Mouse (Mus musculus) embryonic facial prominence, embryonic 14.5 days (tissue): ENCODE data around the gene Gm5475. TPM values are rescaled to one million over a fixed set of nuclear protein-coding genes. Genes with fewer than 3 reads are reported as not detected.

ENCODE experiments used
- ATAC-seq: fragments of 200-750 bp; cut with Nextera tagmentation; 2 replicates; pipeline ENCODE4 v1.8.0; 2017; ENCODE audit warnings: low read depth, moderate number of reproducible peaks, moderate TSS enrichment
- DNase-seq: peaks from one replicate; pipeline ENCODE4 v3.0.0-alpha.2; 2015; ENCODE audit warnings: low spot score
- H3K27ac ChIP-seq: fragments of 300-500 bp; sonication (generic); replicated peaks from 2 replicates; pipeline ENCODE4 v1.5.1; 2014; ENCODE audit warnings: low read depth, mild to moderate bottlenecking, low read length, moderate library complexity
- H3K27me3 ChIP-seq: fragments of 300-500 bp; sonication (generic); replicated peaks from 2 replicates; pipeline ENCODE4 v1.6.1; 2014; ENCODE audit warnings: low read length; ENCODE audit not compliant: control insufficient read depth, insufficient read depth
- H3K36me3 ChIP-seq: fragments of 300-500 bp; sonication (generic); 2 replicates; pipeline ENCODE4 v1.6.1; 2014; ENCODE audit warnings: low read length, mixed read lengths; ENCODE audit not compliant: control insufficient read depth, insufficient read depth
- H3K4me1 ChIP-seq: fragments of 300-500 bp; sonication (generic); 2 replicates; pipeline ENCODE4 v1.6.1; 2014; ENCODE audit warnings: antibody characterized with exemption, low read length; ENCODE audit not compliant: control insufficient read depth, insufficient read depth
- H3K4me2 ChIP-seq: fragments of 300-500 bp; sonication (generic); 2 replicates; pipeline ENCODE4 v1.6.1; 2014; ENCODE audit warnings: low read depth, mild to moderate bottlenecking, low read length, moderate library complexity, mixed read lengths
- H3K4me3 ChIP-seq: fragments of 300-500 bp; sonication (generic); 2 replicates; pipeline ENCODE4 v1.5.1; 2014; ENCODE audit warnings: low read depth, mild to moderate bottlenecking, low read length
- H3K9ac ChIP-seq: fragments of 300-500 bp; sonication (generic); 2 replicates; pipeline ENCODE4 v1.6.1; 2014; ENCODE audit warnings: low read depth, mild to moderate bottlenecking, low read length, moderate library complexity, mixed read lengths
- H3K9me3 ChIP-seq: fragments of 300-500 bp; sonication (generic); 2 replicates; pipeline ENCODE4 v1.6.1; 2016; ENCODE audit warnings: low read length; ENCODE audit not compliant: control insufficient read depth
- WGBS: fragments of 180-500 bp; shearing (Covaris S2); extraction: QIAGEN DNeasy Blood & Tissue Kit; methylation state at CpG from one replicate; pipeline ENCODE4 v1.1.7; 2014; 5-methylcytosine and 5-hydroxymethylcytosine counted together
- polyA plus RNA-seq: library from polyadenylated mRNA; unstranded; fragments of >200 nt; fragmentation: Nextera tagmentation; extraction: Ambion mirVana; gene quantifications from 2 replicates; pipeline ENCODE4 v1.2.1, GENCODE M21; 2014

Gene Gm5475
- polyA plus RNA-seq, 1 experiment from 2014 or later: not detected

DNA sequence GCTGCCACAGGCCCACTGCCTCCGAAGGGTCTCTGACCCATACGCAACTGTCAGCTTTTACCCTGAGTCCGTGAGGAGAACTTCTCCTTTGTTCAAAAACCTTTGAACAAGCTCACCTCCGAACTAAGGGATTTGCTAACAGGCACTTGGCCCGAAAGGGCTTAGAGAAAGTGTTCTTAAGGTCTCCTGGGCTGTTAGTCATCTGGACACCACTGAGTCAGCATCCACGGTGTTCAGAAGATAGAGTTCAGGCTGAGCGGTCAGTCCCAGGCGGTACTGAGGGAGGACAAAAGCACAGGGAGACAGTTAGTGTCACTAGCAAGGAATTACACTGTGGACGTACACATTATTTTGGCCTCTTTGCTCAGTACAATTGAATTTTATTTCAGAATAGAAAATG is 33.1 kb upstream of the Gm5475 start:
- Histone ChIP-seq H3K9me3 (no peaks in the 10 kb centered on the region), H3K4me3 (no peak overlapping the region), H3K4me1 (0 out of 2 replicates have a peak, but pooled peaks cover 3% of the 10 kb centered on the region), H3K9ac (no peak overlapping the region), H3K27ac (no peak overlapping the region), H3K27me3 (no peaks in the 10 kb centered on the region), H3K36me3 (peaks cover 14% of the 10 kb centered on the region), H3K4me2 (no peak overlapping the region)
- WGBS: 63% methylated on average over 9 of the region's 9 CpGs
- no peak for ATAC-seq
- no peak for DNase-seq

DNA sequence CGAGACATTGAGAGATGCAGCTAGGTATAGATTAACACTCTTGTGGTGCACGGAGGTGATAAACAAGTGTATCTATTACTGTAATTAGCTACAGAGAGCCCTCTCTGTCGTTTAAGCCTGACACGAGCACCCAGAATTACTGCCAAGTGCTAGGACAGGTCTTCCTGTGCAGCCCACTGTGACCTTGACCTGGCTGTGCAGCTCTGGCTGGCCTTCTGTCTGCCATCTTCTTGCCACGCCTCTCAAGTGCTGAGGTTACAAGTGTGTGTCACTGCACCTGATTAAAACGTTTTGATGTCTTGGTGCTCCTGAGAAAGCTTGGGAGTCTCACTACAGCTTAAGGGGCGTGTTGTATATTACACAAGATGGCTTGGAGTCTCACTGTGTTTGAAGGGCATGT is 30.9 kb upstream of the Gm5475 start:
- no peak for ATAC-seq
- no peak overlapping the region for H3K27ac ChIP-seq
- 73% methylated on average over 7 of the region's 7 CpGs for WGBS
- H3K4me2 ChIP-seq: no peak overlapping the region
- no peaks in the 10 kb centered on the region for H3K9me3 ChIP-seq
- H3K36me3 ChIP-seq: peaks cover 35% of the 10 kb centered on the region
- H3K4me1 ChIP-seq: 0 out of 2 replicates have a peak, but pooled peaks cover 3% of the 10 kb centered on the region
- no peak overlapping the region for H3K9ac ChIP-seq
- H3K27me3 ChIP-seq: no peaks in the 10 kb centered on the region
- H3K4me3 ChIP-seq: no peak overlapping the region
- no peak for DNase-seq

DNA sequence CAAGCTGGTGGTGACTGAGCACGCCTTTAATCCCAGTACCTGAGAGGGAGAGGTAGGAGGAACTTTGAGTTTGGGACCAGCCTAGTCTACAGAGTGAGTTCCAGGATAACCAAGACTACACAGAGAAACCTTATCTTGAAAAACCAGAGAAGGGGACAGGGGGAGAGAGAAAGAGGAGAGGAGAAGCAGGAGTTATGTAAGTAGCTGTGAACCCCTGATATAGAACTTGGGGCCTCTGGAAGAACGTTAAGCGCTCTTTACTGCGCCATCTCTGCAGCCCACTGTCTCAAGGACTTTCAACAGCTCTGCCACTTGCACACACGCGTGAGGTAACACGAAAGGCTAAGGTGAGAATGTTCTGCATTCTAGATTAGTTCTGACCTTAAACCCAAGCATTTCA is 30.3 kb upstream of the Gm5475 start:
- no peak overlapping the region for H3K27ac ChIP-seq
- 0 out of 2 replicates have a peak, but pooled peaks cover 3% of the 10 kb centered on the region for H3K4me1 ChIP-seq
- H3K9me3 ChIP-seq: no peaks in the 10 kb centered on the region
- no peak; the same call in 1 of the 2 replicates for ATAC-seq
- no peaks in the 10 kb centered on the region for H3K27me3 ChIP-seq
- DNase-seq: no peak
- H3K9ac ChIP-seq: no peak overlapping the region
- 92% methylated on average over 7 of the region's 7 CpGs for WGBS
- H3K36me3 ChIP-seq: peaks cover 40% of the 10 kb centered on the region
- H3K4me3 ChIP-seq: no peak overlapping the region
- H3K4me2 ChIP-seq: no peak overlapping the region

DNA sequence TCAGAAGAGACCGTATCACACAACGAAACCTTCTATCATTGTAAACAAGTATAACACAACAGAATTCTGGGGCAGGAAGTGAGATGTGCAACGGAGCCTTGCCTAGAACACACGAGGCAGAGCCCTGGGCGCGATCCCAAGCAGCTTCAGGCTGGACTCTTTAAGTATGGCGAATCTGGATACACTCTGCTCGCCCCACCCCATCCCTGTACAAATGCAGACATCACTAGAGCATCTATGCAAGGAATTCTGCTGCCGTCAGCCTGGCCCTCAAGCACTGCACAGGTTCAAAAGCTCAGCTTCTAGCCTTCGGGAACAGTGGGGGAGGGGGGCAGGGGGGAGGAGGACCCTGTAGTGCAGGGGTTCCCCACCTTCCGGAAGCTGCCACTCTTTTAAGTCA is 28.9 kb upstream of the Gm5475 start:
- ATAC-seq (no peak), DNase-seq (no peak)
- Histone ChIP-seq H3K27ac (no peak overlapping the region), H3K4me2 (no peak overlapping the region), H3K4me3 (no peak overlapping the region), H3K9me3 (no peaks in the 10 kb centered on the region), H3K9ac (no peak overlapping the region), H3K27me3 (no peaks in the 10 kb centered on the region), H3K36me3 (peaks cover 55% of the 10 kb centered on the region), H3K4me1 (0 out of 2 replicates have a peak, but pooled peaks cover 3% of the 10 kb centered on the region)
- WGBS: 88% methylated on average over 11 of the region's 11 CpGs

DNA sequence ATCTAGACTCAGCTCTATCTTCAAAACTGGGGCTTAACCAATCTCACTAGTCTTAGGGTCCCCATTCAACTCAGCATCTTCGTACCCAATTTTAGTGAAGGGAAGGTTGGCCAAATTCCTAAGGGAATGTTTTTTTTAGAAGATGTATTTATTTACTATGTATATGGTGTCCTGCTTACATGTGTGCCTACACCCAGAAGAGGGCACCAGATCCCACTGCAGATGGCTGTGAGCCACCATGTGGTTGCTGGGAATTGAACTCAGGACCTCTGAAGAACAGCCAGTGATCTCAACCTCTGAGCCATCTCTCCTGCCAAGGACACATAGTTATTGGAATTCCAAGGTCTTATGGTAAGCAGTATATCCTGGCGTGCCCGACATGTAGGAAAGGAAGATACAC is 26.4 kb upstream of the Gm5475 start:
- Histone ChIP-seq H3K4me1 (no peaks in the 10 kb centered on the region), H3K4me3 (no peak overlapping the region), H3K4me2 (no peak overlapping the region), H3K9me3 (no peaks in the 10 kb centered on the region), H3K36me3 (peaks cover 80% of the 10 kb centered on the region), H3K27ac (no peak overlapping the region), H3K27me3 (no peaks in the 10 kb centered on the region), H3K9ac (no peak overlapping the region)
- DNase-seq: no peak
- WGBS: 97% methylated on average over 3 of the region's 3 CpGs
- no peak for ATAC-seq

GRCm38 (mm10) chr15:100400592-100401250 is 21.2 kb upstream of the Gm5475 start:
- no peaks in the 10 kb centered on the region for H3K9me3 ChIP-seq
- H3K4me2 ChIP-seq: no peak overlapping the region
- no peak overlapping the region for H3K9ac ChIP-seq
- H3K27me3 ChIP-seq: no peaks in the 10 kb centered on the region
- ATAC-seq: no peak
- H3K36me3 ChIP-seq: peaks cover 99% of the 10 kb centered on the region
- H3K4me1 ChIP-seq: no peaks in the 10 kb centered on the region
- no peak overlapping the region for H3K4me3 ChIP-seq
- no peak overlapping the region for H3K27ac ChIP-seq
- WGBS: 91% methylated on average over 16 of the region's 16 CpGs
- no peak for DNase-seq

GRCm38 (mm10) chr15:100401811-100402210 is 20.1 kb upstream of the Gm5475 start:
- no peak for ATAC-seq
- no peaks in the 10 kb centered on the region for H3K27me3 ChIP-seq
- peaks cover 99% of the 10 kb centered on the region for H3K36me3 ChIP-seq
- 86% methylated on average over 4 of the region's 4 CpGs for WGBS
- H3K9ac ChIP-seq: no peak overlapping the region
- no peaks in the 10 kb centered on the region for H3K4me1 ChIP-seq
- no peak overlapping the region for H3K4me3 ChIP-seq
- DNase-seq: no peak
- no peak overlapping the region for H3K4me2 ChIP-seq
- H3K27ac ChIP-seq: no peak overlapping the region
- H3K9me3 ChIP-seq: no peaks in the 10 kb centered on the region

DNA sequence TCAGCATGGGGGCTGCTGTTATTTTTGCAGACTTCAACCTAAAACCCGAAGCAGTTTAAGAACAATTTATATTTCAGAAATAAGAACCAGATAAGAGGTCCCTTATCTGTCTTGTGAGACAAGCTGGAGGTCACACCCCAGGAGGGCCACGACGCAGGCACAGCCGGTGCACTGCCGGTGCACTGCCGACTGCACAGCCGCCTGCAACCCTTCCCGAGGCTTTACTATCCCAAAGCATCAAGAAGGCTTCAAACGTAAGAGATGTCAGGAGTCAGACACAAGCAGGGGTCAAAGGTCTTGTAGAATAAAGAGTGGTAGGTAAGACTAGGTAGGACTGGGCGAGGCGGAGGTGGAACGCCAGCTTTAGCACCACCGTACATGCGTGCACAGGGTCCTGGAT is 19.6 kb upstream of the Gm5475 start:
- no peaks in the 10 kb centered on the region for H3K9me3 ChIP-seq
- ATAC-seq (no peak), DNase-seq (no peak)
- WGBS: 88% methylated on average over 14 of the region's 14 CpGs
- H3K9ac ChIP-seq: no peak overlapping the region
- H3K4me1 ChIP-seq: no peaks in the 10 kb centered on the region
- peaks cover 99% of the 10 kb centered on the region for H3K36me3 ChIP-seq
- H3K27ac ChIP-seq: no peak overlapping the region
- H3K4me2 ChIP-seq: no peak overlapping the region
- H3K27me3 ChIP-seq: no peaks in the 10 kb centered on the region
- no peak overlapping the region for H3K4me3 ChIP-seq

DNA sequence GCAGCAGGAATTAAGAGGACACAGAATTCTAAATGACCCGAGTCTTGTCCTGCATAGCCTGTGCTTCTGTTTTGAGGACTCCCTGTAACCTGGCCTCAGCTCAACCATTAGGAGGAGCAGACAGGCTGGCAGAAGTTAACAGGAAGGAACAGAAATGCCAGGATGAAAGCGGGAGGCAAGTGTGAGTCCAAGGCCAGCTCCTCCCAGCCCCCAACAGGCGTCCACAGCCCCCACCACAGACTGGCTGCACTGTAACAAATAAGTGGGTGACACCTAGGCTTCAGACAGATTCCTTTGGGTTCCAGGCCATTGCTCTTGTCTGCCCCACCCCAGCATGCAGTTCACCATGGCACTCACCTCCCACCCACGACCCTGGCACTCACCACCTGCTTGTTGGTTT is 19.1 kb upstream of the Gm5475 start:
- Histone ChIP-seq H3K9ac (no peak overlapping the region), H3K4me2 (no peak overlapping the region), H3K4me3 (no peak overlapping the region), H3K27me3 (no peaks in the 10 kb centered on the region), H3K27ac (no peak overlapping the region), H3K9me3 (no peaks in the 10 kb centered on the region), H3K36me3 (peaks cover 98% of the 10 kb centered on the region), H3K4me1 (no peaks in the 10 kb centered on the region)
- WGBS: 88% methylated on average over 4 of the region's 4 CpGs
- DNase-seq: no peak
- no peak for ATAC-seq
